Mouse (Mus musculus): ENCODE results near the gene Gm43064.
"Not testable (repeated sequence)": the region's sequence is repeated elsewhere in the genome, so short reads cannot be mapped to it uniquely, and the experiment has no call there.

Gm43064 gene

DNA sequence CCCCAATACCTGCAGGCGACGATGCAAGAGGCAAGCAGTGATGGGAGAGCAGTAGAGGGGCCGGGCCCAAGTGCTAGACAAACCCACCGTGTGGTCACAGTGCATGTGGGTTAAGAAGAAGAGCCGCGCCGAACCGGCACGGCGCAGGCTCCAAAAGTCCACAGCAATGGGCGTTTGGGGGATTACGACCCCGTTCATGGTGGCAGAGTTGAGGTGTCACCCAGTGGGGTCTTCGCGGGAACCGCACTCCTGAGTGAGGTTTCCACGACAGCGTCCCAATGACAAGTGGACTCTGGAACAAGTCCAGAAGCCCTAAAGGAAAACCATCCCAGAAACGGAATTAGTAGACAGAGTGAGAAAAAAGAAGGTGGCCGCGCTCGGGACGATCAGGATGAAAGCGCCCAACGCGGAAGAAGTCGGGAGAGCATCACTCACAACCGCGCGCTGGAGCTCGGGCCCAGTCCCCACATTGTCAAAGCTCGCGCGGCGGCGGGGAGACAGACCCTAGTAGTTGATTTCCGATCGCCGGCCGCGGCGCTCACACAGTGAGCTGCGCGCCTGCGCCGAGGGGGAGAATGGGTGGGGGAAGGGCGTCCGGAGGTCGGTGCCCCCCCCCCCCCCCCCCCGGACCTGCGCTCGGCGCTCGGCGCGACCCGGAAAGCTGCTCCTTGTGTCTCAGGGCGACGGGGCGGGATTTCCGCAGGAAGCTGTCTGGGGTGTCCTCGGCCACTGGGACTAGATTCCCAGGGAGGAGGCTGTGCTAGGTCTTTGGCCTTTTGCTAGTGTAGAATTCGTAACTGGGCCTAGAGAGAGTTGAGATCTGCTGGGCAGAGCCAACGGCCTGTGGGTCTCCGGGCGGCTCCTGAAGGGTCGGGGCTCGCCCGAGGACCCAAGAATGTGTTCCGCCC is at the start of gene Gm43064, which contains the start of the genes Dclre1b and Ap4b1:
TSS of gene Gm43064 (plus strand) at position 683 of the 908 bp plus-strand sequence.
TSS of gene Dclre1b (minus strand) at position 554 of the 908 bp plus-strand sequence.
TSS of gene Ap4b1 (plus strand) at position 630 of the 908 bp plus-strand sequence.
- DNase-seq: peak; percentile 90

DNA sequence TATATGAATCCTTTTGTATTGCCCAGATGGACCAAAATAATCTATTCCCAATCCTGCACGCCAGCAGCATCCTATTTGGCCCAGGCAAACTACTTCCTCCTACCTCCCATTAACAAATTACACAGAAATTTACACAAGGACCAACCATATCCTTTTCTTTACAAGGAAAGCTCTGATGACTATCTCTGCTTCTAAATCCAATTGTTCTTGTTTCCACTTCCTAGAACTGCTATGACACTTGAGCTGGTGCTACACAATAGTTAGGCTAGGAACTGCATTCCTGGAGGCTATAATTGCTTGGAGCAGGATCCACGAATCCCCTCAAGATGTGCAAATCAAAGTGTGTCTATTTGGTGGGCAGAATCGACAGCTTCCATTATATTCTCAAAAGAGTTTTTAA is 42.6 kb upstream of the Gm43064 start:
- DNase-seq: no peak

DNA sequence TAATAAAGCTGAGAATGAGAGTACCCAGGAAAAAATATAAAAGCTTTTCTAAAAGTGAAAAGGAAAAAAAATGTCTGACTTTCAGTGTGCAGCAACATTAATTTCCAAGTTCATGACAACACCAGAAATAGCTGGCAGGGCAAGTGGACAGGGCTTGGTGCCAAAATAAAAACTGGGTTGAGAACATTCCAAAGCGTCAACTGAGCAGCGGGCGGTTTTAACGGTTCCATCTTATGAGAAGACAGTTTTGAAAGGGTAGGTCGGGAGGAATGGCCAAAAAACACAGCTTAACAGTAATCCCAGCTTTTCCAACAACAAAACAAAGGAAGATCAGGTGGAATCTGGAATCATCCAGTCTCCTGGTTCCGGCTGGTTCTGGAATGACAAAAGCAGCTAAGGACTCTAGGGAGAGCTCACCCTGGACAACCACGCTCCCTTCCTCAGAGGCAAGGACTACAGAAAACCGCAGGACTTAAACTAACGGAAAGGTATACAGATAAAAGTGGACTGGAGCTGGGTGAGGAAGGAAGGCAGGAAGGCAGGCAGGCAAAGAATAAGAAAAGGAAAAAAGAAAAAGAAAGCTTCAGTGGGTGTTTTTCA is 37.7 kb upstream of the Gm43064 start:
- peak; percentile 85 for DNase-seq

DNA sequence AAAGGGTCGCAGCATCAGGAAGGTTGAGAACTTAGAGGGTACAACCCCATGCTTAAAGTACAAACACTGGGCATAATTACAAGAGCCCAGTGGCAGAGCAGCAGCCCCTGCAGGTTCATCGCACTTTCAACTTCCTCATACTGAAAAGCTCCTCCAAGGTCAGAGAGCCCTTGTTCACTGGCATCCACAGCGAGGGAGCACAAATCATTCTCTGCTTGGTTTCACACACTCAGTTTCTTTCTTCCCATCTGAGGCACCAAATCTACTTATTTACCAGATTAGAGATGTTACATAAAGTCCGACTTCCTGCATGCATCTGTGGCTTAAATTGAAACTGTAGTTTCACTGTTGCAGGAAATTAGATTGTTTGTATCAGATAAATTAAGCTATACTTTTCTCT is 36.5 kb upstream of the Gm43064 start:
- DNase-seq: peak; percentile 39

DNA sequence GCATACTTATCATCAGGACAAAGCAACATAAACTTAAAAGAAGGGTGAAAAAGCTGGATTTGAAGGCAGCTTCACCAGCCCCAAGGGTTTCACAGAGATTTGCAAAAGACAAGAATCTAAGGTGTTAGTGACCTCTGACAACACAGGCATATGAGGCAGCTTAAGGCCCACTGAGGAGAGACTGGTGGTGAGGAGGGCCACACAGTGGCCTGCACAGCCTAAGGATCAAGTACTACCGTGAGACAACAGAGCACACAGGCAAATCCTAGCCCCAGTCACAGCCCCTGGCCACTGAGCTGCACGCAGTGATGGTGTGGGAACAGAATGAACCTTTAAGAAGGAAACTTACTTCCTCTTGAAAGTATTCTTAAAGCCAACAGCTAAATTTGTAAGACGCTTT is 35.9 kb upstream of the Gm43064 start:
- no peak for DNase-seq

DNA sequence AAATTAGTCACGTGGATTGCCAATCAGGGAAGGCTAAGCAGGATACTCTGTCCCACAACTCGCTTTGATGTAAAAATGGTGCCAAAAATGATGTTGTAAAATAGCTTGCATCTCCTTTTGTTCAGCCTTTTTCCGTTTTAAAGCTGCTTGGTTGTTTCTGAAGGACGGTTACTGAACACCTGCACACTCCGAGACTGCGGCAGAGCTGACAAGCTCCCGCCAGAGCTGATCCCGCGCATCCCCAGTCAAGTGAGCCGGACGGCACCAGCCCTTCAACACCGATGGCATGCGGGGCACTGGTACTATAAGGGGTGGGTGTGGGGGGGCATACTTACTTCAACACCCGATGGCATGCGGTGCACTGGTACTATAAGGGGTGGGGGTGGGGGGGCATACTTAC is 35.4 kb upstream of the Gm43064 start:
- DNase-seq: no peak

DNA sequence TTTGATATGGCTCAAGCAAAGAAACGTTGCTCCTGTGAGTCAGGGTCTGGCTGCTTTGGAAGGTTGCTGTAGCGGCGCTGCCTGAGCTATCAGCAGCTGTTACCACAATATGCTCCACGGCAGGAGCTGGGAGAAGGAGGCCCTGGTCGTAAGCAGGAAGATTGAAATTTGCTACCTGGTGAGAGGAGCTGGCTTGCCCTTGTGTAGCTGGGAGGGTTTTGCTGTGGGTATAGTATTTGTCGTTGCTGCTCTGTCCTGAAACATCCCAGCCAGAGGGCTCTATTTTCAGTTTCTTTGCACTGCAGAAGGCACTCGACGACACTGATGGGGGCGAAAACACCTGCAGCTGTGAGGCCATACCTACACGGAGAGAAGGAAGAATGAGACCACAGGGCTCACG is 31.4 kb upstream of the Gm43064 start:
- no peak for DNase-seq

DNA sequence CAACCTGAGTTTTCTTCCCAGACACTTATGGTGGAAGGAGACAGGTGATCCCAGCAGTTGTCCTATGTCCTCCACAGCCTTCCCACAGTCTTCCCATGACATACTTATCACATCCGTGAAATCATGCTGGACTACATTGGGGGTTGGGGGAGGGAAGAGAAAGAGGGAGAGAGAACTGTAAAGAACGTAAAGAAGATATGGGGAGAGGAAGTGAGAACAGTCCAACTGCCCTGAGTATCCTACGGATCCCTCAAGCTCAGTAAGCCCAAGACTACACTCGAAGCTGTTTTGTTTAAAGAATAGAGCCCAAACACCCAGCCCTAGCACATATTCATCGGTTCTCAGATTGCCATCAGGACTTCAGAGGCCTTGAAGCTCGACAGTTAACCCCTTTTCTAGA is 30.7 kb upstream of the Gm43064 start:
- DNase-seq: no peak

DNA sequence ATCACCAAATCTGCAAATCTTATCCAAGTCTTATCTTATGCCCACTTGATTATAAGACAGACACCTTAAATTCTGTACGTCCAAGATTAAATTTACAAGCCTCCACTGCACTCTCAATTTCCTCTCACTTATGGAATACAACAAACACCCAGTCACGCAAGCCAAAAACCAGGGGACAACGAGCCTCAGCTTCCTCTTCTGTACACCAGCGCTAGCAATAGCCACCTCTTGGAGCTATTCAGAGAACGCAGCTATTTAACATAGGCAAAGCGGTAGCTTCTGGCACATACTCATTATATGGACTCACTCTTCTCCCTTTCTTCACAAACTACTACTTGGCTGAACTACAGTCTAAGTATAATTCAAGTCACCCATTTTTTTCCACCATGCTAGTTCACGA is 30.2 kb upstream of the Gm43064 start:
- no peak for DNase-seq

DNA sequence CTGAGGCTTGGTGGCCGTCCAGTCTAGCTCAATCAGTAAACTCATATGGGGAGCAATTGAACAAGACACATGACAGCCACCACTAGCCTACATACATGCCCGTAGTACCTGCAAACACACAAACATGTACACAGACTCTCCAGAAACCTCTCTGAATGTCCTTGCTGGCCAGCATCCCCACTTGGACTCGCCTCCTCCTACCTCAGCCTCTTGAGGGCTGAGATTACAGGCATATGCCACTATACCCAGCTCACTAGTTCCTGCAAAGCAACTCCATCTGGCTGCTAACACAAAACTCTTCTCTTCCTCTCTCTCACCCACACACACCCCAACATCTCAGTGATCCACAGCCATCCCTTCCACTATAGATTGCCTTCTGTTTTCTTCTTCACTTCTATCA is 29.1 kb upstream of the Gm43064 start:
- DNase-seq: no peak

DNA sequence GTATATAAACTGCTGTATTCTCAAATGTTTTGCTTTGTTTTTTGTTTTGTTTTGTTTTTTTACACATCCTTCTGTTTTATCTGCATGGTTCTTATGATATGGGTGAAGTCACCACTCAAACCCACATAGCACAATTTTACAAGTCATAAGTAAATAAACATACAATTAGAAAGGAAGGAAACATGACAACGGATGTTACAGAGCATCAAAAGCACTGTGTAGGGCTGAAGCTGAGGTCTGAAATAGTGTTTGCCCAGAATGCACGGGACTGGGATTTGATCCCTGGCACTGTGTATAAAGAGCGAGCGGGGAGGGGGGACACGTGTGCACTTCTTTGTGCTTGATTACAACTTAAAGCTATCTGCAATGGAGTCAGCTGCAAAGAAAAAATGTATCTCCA is 28.6 kb upstream of the Gm43064 start:
- no peak for DNase-seq

DNA sequence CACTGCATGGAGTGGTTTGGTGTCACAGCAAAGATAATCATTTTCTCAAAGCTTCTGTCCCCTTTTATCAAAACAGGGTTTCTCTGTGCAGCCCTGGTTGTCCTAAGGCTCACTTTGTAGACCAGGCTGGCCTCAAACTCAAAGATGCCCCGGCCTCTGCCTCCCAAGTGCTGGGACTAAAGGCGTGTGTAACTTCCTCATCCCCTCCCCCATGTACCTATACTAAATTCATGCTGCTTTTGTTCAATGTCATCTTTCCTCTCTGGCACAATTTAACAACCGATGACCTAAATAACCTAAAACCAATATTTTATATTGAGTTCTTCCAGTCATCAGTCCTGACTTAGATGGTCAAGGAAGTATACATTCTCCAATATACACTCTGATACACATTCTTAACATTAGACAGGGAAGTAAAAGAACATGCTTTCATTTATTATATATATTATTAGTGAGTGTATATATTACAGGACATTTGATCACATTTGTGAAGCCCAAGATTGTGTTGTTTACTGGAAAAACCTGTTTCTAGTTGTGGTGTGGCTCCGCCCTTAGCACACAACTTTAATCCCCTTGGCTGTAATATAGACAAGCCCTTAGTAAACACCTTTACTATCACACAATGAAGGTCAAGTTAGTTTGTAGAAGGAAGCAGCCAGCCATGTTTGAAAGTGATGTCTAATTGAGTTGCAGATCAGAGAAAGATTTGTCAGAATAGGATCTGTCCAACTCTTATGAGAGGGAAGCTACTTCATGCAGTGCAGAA is 26.3 kb upstream of the Gm43064 start:
- no peak for DNase-seq

DNA sequence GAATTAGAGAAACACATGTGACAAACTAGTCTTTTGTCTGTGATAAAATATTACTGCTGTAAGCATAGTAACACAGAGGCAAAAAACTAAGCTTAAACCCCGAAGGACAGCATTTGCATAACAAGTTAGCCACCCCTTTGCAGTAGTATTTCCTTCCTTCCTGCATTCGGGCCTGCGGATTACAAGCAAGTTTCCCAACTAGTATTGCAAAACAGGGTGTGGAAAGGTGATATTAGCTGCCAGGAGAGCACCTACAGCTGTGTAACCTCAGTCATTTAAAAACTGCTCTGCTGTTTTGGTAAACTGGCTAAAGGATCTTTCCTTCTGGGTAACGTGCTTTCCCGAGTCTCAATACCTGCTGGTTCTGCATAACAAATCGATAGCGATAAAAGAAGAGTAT is 22.1 kb upstream of the Gm43064 start:
- no peak for DNase-seq

DNA sequence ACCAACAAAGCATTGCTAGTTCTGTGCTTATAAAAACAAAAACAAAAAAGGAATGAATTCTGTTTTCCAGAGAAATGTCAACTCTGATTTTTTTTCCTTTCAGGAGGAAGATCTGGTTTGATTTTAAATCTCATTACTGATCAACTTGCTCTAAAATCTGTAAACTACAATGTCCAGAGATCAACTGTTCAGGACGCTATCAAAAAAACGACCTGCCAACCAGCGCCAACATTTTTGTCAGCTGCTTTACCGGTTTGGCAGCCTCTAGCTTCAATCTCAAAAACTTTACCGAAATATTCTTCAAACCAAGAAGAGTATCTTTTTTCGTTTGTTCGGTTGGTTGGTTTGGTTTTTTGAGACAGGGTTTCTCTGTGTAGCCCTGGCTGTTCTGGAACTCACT is 20.3 kb upstream of the Gm43064 start:
- no peak for DNase-seq

DNA sequence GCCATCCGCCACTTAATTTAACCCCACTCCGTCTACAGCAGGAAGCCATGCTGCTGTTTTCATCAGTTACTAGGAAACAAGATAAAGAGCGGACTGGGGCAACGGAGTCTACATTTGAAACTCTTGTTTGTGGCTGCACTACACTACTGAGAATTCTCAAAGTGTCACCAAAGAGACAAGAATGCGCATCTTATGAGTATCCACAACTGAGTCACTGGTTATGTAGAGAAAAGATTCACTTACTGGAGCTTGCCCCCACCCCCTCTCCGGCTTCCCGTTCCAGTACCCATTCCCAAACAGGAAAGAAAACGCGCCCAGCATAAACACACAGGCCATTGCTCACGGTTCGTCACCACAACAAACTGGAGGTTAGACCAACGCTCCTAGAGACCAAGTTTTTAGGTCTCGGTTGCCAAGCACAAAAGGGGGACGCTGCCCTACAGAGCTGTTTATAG is 19.5 kb upstream of the Gm43064 start:
- DNase-seq: peak; percentile 68

DNA sequence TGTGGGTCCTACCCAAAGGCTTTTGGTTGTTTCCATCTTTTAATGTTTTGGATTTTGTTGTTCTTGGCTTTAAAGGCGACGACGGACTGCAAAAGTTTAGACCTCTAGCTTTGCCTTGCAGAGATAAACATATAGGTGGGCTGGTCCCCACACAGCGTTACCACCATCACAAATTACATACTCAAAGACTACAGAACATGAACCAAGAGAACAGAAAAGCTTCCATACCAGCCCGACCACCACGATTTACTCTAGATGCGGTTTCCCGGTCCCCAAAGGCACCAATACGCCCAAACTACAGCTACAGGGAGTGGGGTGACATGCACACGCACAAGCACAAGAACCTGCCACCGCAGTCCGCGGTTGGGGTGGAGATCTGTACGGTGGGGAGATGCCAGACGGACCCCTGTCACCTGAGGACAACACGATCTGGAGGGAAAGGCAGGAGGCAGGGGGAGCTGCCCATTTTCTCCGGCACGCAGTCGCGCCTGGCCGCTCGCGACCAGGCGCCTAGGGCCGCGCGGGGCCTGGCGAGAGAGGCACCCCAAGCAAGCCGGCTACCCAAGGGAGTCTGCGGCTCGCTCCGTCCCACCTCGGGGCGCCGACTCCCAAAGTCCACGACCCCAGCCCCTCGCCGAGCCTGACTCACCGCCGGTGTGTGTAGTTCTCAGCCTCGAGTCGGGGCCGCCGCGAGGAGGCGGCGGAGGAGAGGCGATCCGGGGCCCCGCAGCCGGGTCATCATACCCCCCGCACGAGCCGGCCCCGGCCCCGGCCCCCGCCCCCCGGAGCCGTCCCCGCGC is 18.8 kb upstream of the Gm43064 start:
- DNase-seq: peak; percentile 56

DNA sequence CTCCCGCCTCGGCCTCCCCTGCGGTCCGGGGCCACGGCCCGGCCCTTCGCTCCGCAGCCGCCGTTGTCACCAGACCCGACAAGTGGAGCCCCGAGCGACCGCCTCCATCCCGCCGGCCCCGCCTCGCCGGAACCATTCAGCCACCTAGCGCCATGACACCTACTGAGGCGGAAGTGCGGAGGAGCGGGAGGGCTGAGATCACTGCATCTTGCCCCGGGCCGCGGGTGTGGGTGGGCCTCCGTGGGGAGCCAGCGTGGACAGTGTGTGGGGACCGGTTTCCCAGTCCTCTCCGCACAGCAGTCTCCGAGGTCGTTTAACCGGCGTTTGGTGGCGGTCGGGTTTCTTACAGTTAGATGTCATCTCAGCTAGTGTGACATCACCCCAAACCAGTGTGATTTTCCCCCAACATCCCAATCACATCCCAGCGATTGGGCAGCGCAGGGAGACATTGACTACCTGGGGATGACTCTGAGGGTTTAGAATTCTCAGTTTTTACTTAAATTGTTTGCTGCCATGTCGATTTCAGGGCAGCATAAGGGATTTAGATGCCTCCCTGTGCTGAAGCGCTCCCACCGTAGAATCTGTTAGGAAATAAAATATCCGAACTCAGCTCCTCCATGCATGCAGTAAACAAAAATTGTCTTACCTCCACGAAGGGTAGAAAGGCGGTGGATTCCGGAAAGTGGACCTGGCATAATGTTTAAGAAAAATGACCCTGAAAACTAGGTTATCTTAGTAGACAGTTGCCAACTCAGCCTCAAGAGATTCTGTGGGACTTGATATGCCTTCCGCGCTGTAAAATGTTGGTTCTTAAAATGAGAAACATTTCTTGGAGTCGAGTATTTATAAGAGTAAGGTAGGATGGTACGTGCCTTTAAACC is 17.9 kb upstream of the Gm43064 start, which contains the start of gene Hipk1:
TSS of gene Hipk1 (minus strand) at position 334 of the 881 bp plus-strand sequence.
- peak; percentile 94 for DNase-seq

DNA sequence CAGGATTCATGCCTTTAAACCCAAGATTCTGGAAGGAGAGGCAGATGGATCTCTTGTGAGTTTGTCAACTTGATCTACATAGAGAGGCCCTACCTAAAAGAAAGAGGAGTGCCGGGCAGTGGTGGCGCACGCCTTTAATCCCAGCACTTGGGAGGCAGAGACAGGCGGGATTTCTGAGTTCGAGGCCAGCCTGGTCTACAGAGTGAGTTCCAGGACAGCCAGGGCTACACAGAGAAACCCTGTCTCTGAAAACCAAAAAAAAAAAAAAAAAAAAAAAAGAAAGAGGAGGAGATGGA is 17.3 kb upstream of the Gm43064 start:
- DNase-seq: not testable (repeated sequence)

DNA sequence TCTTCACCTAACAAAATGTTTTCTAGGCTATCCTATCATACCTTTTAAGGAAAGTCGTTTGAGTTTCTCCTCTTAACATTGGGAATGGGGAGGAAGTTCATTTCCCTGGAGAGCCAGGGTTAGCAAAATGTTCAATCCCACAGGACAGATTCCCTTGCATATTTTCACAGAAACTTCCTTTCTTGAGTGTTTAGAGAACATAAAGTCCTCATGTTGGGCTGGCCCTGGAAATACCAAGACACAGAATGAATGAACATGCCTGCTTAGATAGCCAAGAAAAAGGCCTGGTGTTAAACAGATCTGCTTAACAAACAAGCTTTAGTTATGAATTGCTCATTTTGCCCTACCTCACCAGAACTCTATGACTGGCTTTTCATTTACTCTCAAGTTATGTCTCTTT is 16.8 kb upstream of the Gm43064 start:
- DNase-seq: no peak

DNA sequence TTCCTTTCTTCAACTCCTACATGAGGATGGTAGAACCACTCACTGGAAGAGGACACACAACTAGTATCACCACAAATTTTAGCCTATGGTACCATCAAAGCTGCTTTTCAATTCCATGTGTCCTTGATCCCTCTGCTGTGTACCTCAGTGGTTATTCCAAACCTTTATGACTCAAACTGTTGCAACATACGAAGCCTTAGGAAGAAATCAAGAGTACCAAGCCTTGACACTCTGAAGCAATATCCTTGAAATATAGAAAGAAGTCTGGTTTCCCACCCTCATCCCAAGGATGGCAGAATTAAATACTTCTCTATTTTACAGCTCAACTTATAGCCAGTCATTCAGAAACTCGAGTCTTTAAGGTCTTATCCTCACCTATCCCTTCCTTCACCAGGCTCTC is 13.0 kb upstream of the Gm43064 start:
- no peak for DNase-seq

DNA sequence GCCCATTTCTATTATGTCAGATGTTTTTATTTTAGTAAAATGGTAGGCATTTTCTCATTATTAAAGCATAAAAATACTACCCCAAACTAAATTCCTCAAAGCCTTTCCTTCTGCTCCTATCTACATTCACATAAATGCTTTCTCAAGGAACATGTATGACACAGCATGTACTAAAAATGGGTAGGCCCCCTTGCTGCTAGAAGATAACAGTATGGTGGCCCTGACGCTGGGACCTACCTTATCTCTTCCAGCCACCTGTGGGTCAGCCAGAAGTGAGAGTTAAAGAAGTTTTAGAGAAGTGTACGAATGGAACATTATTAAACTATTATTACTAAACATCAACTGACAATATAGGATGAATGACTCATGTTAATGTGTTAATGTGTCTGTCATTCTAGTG is 9.9 kb upstream of the Gm43064 start:
- no peak for DNase-seq

Measured in kidney, adult 18-20 months (tissue).